Mouse (Mus musculus): ENCODE measurements around the gene Tctex1d2.

The Tctex1d2 gene

DNA sequence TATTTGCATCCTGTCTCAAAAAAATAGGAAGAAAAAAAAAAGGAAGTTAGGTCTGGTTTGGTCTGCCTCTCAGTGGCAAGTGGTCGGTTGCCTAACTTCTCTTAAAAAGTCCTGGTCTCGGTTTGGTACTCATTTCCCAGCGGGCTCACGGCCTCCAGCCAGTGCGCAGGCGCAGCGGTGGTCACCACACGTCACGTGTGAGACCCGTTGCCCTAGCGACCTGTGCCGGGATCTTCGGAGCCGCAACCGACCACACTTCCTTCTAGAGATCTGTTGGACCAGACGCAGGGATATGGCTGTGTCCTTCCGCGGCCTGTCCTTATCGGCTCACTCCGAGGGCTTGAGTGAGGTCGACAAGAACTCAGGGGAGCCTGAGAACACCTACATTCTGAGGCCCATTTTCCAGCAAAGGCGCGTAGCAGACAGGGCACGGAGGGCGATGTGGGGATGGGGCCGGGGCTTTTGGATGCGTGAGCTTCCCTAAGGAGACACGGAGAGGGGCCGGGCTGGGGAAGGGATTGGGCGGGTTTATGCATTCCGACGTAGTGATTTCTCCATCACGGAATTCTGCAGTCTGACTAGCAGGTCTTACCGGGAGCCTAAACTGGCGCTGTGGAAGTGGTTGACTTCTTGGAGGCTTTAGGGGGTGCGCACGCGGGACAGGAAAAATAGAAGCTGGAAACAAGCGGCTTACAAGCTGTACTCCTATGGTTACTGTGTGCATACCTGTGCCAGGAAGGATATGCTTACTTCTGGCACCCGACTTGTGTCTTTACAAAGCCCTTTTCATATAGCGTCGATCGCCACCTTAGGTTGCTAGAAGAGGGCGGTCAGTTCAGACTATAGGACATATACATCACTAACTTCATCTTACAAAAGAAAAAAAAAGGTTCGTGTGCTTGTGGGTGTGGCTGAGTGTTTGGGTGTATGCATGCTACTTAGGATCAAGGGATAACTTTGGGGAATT is at the start of gene Tctex1d2:
TSS of gene Tctex1d2 (plus strand) at position 186 of the 967 bp plus-strand sequence.
- peak; percentile 98 for DNase-seq (ENCODE audit: low read depth)

DNA sequence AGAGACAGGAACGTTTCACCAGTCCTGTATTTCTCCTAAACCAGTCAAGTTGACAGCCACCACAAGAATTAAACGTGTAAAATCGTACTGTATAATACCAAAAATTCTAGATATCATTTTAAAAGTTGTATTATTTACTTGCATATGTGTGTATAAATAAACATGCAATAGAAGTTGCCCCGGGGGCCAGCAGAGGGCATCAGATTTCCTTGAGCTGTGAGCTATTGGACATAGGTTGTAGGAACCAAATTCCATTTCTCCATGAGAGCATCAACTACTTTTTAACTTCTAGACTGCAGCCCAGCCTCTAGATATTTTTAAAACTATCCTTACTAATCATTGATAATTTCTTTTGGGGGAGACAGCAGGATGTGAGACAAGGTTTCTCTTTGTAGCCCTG is 48.2 kb upstream of the Tctex1d2 start:
- peak; percentile 59 for DNase-seq (ENCODE audit: low read depth)

DNA sequence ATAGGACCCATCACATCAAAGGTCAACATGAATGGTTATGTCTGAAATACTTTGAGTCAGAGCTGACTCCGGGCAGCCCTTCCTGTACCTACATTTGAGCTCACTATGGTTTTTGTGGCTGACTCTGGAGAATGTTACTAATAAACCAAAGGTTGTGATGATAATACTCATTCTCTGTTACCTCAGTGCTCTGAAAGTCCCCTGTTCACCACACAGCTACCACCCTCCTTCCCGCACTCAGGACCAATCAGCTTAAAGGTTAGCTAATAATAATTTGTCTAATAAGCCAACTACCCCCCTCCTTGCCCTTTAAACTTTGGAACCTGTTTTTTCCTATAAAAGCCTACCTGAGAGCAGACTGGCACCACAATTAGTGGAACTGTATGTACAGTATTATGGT is 39.9 kb upstream of the Tctex1d2 start:
- peak; percentile 65 for DNase-seq (ENCODE audit: low read depth)

DNA sequence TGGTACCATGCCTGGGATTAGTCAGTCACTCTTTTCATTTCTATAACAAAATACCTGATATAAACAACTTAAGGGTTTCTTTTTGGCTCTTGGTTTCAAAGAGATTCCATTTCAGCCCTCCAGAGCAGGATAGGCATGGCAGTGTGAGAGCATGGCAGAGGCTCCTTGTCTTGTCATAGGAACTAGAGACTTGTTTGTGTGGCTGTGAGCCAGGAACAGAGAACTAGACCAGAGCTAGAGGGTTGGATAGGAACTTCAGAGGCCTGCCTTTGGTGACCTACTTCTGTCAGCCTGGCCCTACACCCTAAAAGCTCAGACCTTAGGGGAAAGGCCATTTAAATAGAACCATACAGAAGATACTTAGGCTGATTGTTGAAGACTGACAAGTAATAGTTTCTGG is 36.6 kb upstream of the Tctex1d2 start:
- no peak for DNase-seq (ENCODE audit: low read depth)

DNA sequence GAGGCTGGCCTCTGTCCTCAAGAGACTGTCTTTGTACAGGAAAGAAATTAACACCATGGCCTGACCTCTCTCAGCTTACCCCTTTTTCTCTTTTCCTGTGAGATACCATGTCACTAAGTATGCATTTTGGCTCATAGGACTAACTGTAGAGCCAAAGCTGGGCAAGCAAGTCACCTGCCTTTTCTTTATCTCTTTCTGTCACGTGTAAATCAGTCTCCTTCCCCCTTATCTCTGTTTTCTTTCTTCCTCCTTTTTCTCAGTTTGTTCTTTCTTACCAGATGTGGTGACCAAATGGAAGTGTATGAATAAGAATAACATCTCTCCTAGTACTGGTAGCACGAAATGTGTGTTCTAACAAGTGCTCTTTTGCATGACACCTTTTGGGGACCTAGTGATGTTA is 34.6 kb upstream of the Tctex1d2 start:
- DNase-seq (ENCODE audit: low read depth), result no peak

DNA sequence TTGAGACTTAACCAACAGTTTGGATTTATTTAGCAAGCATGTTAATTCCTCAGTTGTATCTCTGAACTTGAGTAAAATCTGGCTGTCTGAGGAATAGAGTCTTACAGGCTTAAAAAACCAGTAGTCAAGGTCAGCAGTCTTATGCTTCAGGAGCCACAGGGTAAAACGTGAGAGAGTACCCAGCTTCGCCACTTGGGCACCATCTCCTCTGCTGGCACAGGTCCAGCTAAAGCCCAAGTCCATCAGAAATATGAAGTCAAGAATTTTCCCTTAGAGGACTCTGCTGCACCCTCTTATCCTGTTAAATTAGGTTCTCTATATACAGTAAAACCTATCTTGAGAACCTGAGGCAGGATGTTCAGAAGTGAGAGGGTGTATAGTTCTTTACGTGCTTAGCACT is 32.7 kb upstream of the Tctex1d2 start:
- peak; percentile 19 for DNase-seq (ENCODE audit: low read depth)

DNA sequence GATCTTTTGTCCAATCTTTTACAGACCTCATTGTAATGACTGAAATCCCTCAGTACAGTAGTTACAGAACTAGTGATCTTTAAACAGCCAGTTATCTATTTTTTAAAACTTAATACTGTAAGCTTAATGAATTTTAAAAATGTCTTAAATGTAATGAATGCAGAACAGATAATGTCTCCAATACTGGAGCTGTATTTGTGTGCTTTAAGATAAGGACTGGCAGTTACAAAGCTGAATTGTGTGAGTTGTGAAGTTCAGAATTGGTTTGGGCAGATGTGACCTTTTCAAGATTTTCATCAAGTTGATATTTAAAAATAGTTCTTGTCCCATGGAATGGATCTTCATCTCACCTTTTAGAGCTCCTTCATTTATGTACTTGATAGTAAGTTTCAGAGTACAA is 30.5 kb upstream of the Tctex1d2 start:
- no peak for DNase-seq (ENCODE audit: low read depth)

DNA sequence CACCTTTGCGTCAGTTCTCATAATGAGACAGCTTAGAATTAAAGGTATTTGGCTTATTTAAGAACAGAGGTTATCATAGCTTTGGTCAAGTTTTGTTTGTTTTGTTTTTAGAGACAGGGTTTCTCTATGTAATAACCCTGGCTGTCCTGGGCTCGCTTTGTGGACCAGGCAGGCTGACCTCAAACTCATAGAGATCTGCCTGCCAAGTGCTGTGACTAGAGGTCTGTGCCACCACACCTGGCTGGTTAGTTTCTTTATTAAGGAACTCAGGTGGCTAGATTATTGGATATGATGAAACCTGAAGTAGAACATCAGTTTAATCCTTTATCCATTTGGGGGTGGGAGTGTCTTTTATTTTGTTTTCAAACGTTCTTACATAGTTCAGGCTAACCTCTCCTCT is 29.7 kb upstream of the Tctex1d2 start:
- no peak for DNase-seq (ENCODE audit: low read depth)

DNA sequence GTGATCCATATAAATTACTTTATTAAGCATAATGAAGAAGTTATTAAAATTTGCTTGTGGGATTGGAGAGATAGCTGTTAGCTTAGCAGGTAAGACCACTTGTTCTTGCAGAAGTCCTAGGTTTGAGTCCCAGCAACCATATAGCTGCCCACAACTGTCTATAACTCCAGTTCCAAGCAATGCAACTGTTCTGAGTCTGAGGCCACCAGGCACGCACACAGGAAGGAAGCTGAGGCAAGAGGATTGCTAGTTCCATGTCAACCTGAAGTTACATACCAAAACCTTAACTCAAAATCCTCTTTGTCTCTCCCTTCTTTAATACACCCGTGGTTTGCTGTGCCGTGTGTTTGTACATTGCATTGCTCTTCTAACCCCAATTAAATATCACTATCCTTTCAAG is 28.6 kb upstream of the Tctex1d2 start:
- peak; percentile 39 for DNase-seq (ENCODE audit: low read depth)

DNA sequence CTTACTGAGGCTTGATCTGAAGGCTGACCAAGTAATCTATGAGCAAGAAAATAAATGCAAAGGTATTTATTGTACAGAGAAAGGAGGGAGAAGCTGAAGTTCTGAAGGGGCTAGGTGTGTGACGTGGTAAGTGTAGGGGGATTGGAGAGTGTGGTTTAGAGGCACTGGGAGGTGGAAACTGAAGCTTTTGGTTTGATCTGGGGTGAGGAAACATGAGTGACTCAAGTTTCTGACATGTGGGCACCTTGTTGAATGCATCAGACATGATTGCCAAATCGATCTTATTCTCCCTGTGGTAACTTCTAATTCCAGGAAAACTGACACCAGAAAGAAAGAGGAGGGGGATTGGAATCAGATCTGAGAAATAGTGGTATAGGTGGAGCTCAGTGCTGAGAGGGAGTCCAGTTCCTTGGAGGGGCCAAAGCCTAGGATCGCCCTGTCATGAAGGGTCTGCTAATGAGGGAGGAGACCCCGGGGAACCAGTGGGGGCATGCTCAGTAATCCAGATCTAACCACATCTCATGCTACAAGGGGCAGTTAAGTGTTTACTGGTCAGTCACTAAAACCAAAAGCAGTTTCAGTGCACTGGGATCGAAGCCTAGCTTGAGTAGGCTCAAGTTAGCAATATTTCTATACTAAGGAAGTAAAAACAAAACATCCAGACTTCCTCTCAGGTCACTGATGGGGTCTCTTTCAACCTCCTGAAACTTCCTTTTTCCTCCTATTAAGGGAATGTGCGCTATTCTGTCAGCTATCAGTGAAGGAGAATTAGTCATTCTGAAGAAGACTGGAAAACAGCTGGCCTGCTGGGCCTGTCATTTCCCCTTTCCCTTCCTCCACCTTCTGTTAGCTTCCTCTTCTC is 23.6 kb upstream of the Tctex1d2 start:
- DNase-seq (ENCODE audit: low read depth), result peak; percentile 66

DNA sequence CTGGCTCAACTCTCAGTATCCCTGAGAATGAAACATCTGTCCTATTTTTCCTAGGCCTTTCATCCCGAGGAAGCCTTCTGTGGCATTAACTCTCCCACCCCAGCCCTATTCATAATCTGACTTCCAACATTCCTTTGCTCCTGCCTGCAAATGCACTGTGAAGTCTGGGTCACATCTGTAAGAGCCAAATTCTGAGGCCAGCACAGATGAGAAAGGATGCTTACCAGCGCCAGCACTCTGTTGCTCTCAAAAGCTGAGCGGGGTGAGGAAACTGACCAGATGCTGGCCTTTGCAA is 23.0 kb upstream of the Tctex1d2 start:
- DNase-seq (ENCODE audit: low read depth), result no peak

DNA sequence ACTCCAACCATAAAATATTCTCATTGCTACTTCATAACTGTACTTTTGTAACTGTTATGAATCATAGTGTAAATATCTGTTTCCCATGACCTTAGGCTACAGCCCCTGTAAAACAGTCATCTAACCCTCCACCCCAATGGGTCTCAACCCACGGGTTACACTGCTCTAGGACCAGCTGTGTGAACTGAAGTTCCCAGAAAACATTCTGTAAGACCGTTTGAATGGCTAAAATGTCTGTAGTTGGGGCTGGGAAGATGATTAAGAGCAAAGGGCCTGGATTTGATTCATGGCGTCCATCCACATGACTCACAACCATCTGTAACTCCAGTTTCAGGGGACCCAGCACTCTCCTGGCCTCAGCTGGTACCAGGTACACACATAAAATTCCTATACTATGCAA is 21.3 kb upstream of the Tctex1d2 start:
- DNase-seq (ENCODE audit: low read depth), result no peak

DNA sequence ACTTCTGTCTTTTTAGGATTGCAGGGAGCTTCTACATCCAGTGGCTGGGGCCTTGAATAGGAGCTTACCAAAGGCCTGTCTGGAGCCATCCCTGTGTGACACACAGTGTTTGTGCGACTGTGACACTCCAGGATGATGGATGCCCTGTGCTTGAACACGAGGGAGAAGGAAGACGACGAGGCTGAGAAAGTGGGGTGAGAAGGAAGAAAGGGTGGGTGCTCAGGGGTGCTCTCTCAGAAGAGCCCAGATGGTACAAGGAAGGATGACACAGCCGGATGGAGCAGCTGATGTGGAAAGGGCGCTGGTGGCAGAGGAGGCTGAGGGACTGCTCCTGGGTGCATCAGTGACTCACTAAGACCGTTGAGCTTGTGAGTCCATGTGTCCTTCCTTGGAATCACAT is 19.2 kb upstream of the Tctex1d2 start, which contains the start of gene Tm4sf19:
TSS of gene Tm4sf19 (plus strand) at position 240 of the 400 bp plus-strand sequence.
- DNase-seq (ENCODE audit: low read depth), result no peak

DNA sequence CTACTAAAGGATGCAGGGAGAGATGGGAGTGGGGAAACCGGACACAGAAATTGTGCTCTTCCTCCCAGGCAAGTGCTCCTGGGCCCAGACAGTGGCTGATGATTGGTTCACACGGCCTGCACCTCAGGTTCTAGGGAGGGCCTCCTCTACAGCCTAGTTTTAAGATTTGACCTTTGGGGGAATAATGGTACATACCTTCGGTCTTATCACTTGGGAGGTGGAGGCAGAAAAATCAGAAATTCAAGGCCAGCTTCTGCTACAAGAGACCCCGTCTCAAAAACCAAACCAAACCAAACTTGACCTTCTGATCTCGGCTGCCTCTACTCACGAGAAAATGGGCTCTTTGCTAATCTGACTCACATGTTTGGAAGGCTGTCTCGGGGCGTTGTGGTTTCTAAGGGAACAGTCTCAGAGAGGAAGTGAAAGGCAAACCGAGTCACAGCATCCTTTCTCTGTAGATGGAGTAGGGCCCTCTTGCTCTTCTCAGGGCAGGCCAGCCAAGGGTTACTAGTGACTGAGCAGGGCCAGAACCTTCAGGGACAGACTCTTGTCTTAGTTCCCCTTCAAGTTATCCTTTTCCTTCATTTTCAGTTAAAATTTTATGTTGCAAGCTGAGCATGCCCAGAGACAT is 18.1 kb upstream of the Tctex1d2 start:
- peak; percentile 59 for DNase-seq (ENCODE audit: low read depth)

DNA sequence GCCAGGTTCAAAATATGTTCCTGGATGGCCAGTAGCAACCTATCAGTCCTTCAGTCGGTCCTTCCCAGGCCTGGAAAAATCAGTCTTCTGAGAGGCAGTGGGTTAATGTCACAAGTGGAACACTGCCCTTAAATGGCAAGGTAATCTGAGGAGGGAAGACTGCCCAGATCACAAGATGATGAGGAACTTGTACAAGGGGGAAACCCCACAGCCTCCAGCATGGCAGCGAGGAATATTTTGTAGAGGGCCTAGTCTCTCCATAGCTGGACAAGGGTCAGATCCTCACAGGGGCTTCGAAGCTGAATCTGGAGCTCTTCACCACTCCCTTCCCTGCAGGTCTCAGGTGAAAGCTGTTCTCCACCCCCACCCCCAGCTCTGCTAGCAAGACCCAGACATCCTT is 16.7 kb upstream of the Tctex1d2 start:
- DNase-seq (ENCODE audit: low read depth), result no peak

DNA sequence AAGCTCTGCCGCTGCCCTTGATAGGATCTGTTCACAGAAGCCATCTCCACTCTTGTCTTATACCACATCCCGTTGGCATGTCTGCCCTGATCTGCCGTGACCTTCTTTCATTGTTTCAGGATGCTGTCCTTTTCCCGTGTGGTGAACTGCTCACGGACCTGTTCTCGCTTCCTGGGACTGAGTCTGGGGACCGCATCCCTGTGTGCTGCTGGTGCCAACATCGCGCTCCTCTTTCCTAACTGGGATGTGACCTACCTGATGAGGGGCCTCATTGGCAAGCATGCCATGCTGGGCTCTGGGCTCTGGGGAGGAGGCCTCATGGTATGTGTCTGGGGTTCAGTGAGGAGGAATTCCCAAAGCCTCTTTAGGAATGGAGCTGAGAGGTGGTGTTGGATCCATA is 13.8 kb upstream of the Tctex1d2 start:
- DNase-seq (ENCODE audit: low read depth), result no peak

DNA sequence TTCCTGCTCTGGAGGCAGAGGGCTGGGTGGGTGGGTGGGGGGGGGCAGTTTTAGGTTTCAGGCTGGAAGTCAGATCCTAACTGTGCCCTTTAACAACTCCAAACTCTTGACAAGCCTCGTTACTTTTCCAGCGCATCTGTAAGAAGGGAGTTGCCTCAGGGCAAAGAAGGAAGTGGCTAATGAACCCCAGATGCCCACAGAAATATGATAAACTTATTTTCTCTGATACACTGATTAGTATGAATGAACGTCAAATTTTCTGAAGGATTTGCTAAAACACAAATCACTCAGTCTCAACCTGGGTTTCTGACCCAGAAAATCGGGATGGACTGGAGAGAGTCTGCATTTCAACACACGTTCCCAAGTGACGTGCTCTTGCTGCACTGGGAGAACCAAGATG is 12.8 kb upstream of the Tctex1d2 start:
- no peak for DNase-seq (ENCODE audit: low read depth)

DNA sequence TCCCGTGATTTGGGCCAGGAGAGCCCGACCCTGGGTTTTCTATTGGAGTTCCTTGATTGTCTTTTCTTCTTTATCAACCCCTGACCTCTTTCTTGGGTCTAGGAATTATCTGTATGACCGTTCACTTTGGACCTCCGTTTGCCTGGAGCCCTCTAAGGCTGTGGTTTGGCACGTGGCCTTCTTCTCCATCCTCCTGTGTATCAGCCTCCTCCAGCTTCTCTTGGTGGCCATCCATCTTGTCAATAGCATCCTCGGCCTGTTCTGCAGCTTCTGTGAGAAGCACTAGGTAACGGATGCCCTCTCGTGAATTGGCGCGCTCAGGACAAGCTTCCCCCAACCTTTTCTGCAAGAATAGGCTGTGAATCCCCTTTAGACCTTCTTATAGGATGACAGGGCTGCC is 11.8 kb upstream of the Tctex1d2 start:
- no peak for DNase-seq (ENCODE audit: low read depth)

DNA sequence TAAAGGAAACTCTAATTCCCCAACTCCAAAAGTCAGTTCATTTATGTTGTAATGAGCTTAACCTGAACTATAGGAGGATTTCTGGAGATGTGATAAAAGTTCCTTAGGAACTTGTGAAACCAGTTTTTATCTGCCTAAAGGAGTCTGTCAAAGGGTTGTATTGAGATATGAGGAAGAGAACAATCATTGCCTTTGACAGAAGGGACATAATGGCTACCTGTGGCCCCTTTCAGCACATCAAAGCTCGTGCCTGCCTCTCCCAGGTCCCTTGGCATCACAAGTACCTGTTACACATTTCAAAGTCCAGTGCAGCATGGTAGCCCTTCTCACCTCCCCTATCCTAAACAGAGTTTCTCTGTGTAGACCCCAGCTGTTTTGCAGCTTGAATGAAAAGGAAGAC is 2.0 kb upstream of the Tctex1d2 start:
- no peak for DNase-seq (ENCODE audit: low read depth)

DNA sequence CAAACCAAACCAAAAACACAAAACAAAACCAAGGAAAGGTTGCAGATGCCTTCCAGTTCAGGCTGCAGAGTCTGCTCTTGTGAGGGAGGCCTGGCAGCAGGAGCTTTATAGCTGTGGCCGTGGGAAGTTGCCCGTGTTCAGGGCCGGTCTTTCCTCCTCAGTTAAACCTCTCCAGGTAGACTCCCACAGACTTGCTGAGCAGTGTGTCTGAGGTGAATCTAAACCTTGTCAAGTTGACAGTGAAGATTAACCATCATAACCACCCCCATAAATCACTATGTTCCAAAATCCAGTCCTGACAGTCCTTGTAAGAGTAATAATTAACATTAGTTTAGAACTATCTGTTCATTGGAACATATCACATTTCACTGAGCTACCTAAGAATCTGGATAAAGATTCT is 8.0 kb downstream of the Tctex1d2 start:
- DNase-seq (ENCODE audit: low read depth), result no peak

DNA sequence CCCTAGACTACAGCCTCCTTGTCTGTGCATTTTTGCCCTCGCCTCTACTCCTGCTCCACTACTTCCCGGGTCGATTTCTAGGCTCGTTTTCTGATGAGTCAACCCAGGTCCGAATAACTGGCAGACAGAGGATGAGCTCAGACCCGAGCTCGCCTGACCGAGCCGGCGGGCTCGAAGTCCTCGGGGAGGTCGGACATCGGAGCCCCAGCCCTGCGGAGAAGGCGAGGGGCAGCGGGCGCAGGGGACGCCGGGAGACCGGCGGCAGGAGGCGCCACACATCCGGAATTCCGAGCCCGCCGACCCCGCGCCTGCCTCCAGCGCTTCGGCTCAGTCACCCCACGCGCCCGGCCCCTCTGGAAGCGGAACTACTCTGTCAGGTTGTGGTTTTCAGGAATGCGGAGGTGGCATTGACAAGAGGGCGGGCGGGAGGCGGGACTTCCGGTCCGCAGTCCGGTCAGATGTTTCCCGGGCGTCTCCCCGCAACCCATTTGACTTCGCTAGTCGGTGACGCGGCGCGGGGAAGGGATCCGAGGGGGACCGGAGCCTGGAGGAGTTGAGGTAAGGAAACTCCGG is 11.1 kb downstream of the Tctex1d2 start, which contains the start of gene Pcyt1a:
TSS of gene Pcyt1a (plus strand) at position 448 of the 573 bp plus-strand sequence.
- peak; percentile 95 for DNase-seq (ENCODE audit: low read depth)

DNA sequence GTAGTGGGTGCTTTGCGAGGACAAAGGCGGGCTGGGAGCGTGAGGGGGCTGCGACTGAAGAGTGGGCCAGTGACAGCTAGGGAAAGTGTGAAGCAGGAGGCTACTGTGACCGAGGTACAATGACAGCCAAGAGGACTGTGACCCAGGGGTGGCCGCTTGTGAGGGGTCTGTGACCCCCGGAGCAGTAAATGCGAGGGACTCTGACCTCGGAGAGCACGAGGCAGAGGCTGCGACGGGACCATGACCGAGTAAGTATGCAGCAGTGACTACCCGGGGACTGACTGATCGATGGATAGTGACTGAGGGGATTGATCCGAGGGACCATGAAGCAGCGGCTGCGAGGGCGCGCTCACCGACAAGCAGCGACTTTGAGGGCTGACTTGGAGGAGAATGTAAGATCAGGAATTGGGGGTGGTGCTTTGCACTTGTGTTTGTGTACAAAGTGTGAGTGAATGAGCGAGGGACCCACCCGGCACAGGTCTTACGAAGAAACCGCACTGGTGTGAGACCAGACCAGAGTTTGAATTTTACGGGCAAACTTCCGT is 11.6 kb downstream of the Tctex1d2 start:
- no peak for DNase-seq (ENCODE audit: low read depth)

All from 416B (cell line).